Mouse (Mus musculus) cerebellum, adult 2 months (tissue): Measurements from ENCODE around the gene Olfr74. TPM values are rescaled to one million over a fixed set of nuclear protein-coding genes. Genes with fewer than 3 reads are reported as not detected.
"Not testable (repeated sequence)": the region's sequence is repeated elsewhere in the genome, so short reads cannot be mapped to it uniquely, and the experiment has no call there.

Experiments used
- DNase-seq, 2 experiments: peaks; one replicate each; pipeline ENCODE4 v3.0.0; 2021
- H3K27ac ChIP-seq: fragments of 200-500 bp; 2 replicates; pipeline ENCODE4 v1.5.1; 2012; ENCODE audit warnings: low read length, control low read depth, inconsistent platforms; ENCODE audit not compliant: insufficient read depth
- H3K27me3 ChIP-seq: fragments of 200-500 bp; 2 replicates; pipeline ENCODE4 v1.6.1; 2012; ENCODE audit warnings: inconsistent platforms, mild to moderate bottlenecking, low read length, moderate library complexity; ENCODE audit not compliant: control insufficient read depth, insufficient read depth
- H3K4me1 ChIP-seq: fragments of 200-500 bp; 2 replicates; pipeline ENCODE4 v1.6.1; 2011; ENCODE audit warnings: low read length; ENCODE audit not compliant: control insufficient read depth, insufficient read depth
- H3K4me3 ChIP-seq: fragments of 200-500 bp; replicated peaks from 2 replicates; pipeline ENCODE3; 2011; ENCODE audit warnings: mild to moderate bottlenecking, low read depth, low read length, control low read depth; ENCODE audit not compliant: insufficient read depth
- CTCF ChIP-seq: fragments of 200-500 bp; IDR thresholded peaks from 2 replicates; pipeline ENCODE4 v1.5.1; 2011; ENCODE audit warnings: low read depth, mild to moderate bottlenecking, control low read depth, low read length, moderate library complexity, borderline replicate concordance; ENCODE audit not compliant: insufficient read depth
- POLR2A ChIP-seq: fragments of 200-500 bp; IDR thresholded peaks from 2 replicates; pipeline ENCODE4 v1.6.1; 2011; ENCODE audit warnings: low read length, control low read depth, borderline replicate concordance; ENCODE audit not compliant: insufficient read depth
- WGBS: fragments of 180-500 bp; shearing (Covaris S2); methylation state at CpG from one replicate; pipeline ENCODE4 v1.1.7; 2018; 5-methylcytosine and 5-hydroxymethylcytosine counted together
- polyA plus RNA-seq: library from polyadenylated mRNA; depleted of rRNA; stranded (reverse); fragments of >200 nt; gene quantifications from 2 replicates; pipeline ENCODE4 v1.2.3, GENCODE M21; 2012; rRNA removed

Gene Olfr74
- polyA plus RNA-seq, result not detected in 2 replicates

- no peak for TF ChIP-seq CTCF
- TF ChIP-seq POLR2A, result no peak
- no peaks in the 10 kb centered on the region for H3K4me1 ChIP-seq
- no peaks in the 10 kb centered on the region for H3K27me3 ChIP-seq
- no peak for DNase-seq
- H3K27ac ChIP-seq, result no peak within 1 kb of the TSS
- no peak within 1 kb of the TSS for H3K4me3 ChIP-seq
- 71% methylated on average over 3 of the region's 3 CpGs for WGBS
Observed at GRCm38 (mm10) chr2:87974563-87974962, at the start of gene Olfr74. Gene Olfr74 (minus strand): TSS chr2:87974663.

- not testable (repeated sequence) for H3K27me3 ChIP-seq, H3K27ac ChIP-seq, H3K4me3 ChIP-seq, H3K4me1 ChIP-seq, DNase-seq
- 84% methylated on average over 1 of the region's 1 CpGs for WGBS
Observed at GRCm38 (mm10) chr2:88022474-88022873, 48.0 kb upstream of the Olfr74 start, which contains the start of gene Olfr1161. Gene Olfr1161 (plus strand): TSS chr2:88022774.

GRCm38 (mm10) chr2:88007515-88008318 is 33.3 kb upstream of the Olfr74 start, which contains the start of gene Olfr1160:
Gene Olfr1160 (minus strand): TSS chr2:88008268.
- Histone ChIP-seq H3K4me1 (no peaks in the 10 kb centered on the region), H3K27ac (no peak within 1 kb of the TSS), H3K4me3 (no peak within 1 kb of the TSS), H3K27me3 (no peaks in the 10 kb centered on the region)
- no peak for DNase-seq
- TF ChIP-seq POLR2A, result no peak
- no peak for TF ChIP-seq CTCF

- Histone ChIP-seq H3K27me3 (no peaks in the 10 kb centered on the region), H3K27ac (no peak within 1 kb of the TSS), H3K4me1 (no peaks in the 10 kb centered on the region), H3K4me3 (no peak within 1 kb of the TSS)
- TF ChIP-seq CTCF (no peak), POLR2A (no peak)
- DNase-seq, result no peak
Observed at GRCm38 (mm10) chr2:87989813-87990212, 15.3 kb upstream of the Olfr74 start, which contains the start of gene Olfr1158. Gene Olfr1158 (plus strand): TSS chr2:87990113.

- H3K4me3 ChIP-seq, result no peak within 1 kb of the TSS
- WGBS, result 98% methylated on average over 4 of the region's 4 CpGs
Observed at GRCm38 (mm10) chr2:87968199-87968598, 6.3 kb downstream of the Olfr74 start, which contains the start of gene Olfr1157. Gene Olfr1157 (minus strand): TSS chr2:87968299.

GRCm38 (mm10) chr2:87953000-87953399 is 21.5 kb downstream of the Olfr74 start, which contains the start of gene Olfr1156:
Gene Olfr1156 (minus strand): TSS chr2:87953100.
- no peak within 1 kb of the TSS for H3K4me3 ChIP-seq
- H3K27me3 ChIP-seq, result no peaks in the 10 kb centered on the region
- no peaks in the 10 kb centered on the region for H3K4me1 ChIP-seq
- TF ChIP-seq CTCF, result no peak
- TF ChIP-seq POLR2A, result no peak
- DNase-seq, result no peak
- no peak within 1 kb of the TSS for H3K27ac ChIP-seq

More at GRCm38 (mm10) chr2:87968199-87968598, 6.3 kb downstream of the Olfr74 start, which contains the start of gene Olfr1157:
- Histone ChIP-seq H3K27me3 (no peaks in the 10 kb centered on the region), H3K4me1 (no peaks in the 10 kb centered on the region), H3K27ac (no peak within 1 kb of the TSS)
- TF ChIP-seq CTCF, result no peak
- no peak for TF ChIP-seq POLR2A
- DNase-seq, result no peak

- 97% methylated on average over 1 of the region's 1 CpGs for WGBS
- DNase-seq, result no peak
- no peak for TF ChIP-seq CTCF
- Histone ChIP-seq H3K4me1 (no peaks in the 10 kb centered on the region), H3K27me3 (no peaks in the 10 kb centered on the region), H3K4me3 (no peak within 1 kb of the TSS), H3K27ac (no peak within 1 kb of the TSS)
Observed at GRCm38 (mm10) chr2:87945037-87945436, 29.4 kb downstream of the Olfr74 start, which contains the start of gene Olfr1155. Gene Olfr1155 (minus strand): TSS chr2:87945137.

Other genes with a start within 250 kb of the Olfr74 start
- not detected in 2 replicates for gene Olfr1138, start 234.7 kb downstream of the Olfr74 start, polyA plus RNA-seq
- not detected in 2 replicates for gene Olfr1140, start 230.9 kb downstream of the Olfr74 start, polyA plus RNA-seq
- gene Olfr1141, start 220.7 kb downstream of the Olfr74 start, polyA plus RNA-seq, result not detected in 2 replicates
- gene Olfr152, start 195.2 kb downstream of the Olfr74 start, polyA plus RNA-seq, result not detected in 2 replicates
- gene Olfr1143, start 174.1 kb downstream of the Olfr74 start, polyA plus RNA-seq, result not detected in 2 replicates
- not detected in 2 replicates for gene Olfr1145, start 164.8 kb downstream of the Olfr74 start, polyA plus RNA-seq
- gene Olfr1148, start 144.1 kb downstream of the Olfr74 start, polyA plus RNA-seq, result not detected in 2 replicates
- not detected in 2 replicates for gene Olfr1150-ps1, start 130.7 kb downstream of the Olfr74 start, polyA plus RNA-seq
- not detected in 2 replicates for gene Olfr1151, start 118.8 kb downstream of the Olfr74 start, polyA plus RNA-seq
- gene Olfr1152, start 108.2 kb downstream of the Olfr74 start, polyA plus RNA-seq, result not detected in 2 replicates
- gene Olfr1153, start 79.7 kb downstream of the Olfr74 start, polyA plus RNA-seq, result not detected in 2 replicates
- gene Olfr1154, start 69.5 kb downstream of the Olfr74 start, polyA plus RNA-seq, result not detected in 2 replicates
- gene Olfr1155, start 29.5 kb downstream of the Olfr74 start, polyA plus RNA-seq, result not detected in 2 replicates
- gene Olfr1156, start 21.6 kb downstream of the Olfr74 start, polyA plus RNA-seq, result not detected in 2 replicates
- not detected in 2 replicates for gene Olfr1157, start 6.4 kb downstream of the Olfr74 start, polyA plus RNA-seq
- gene Olfr1158, start 15.4 kb upstream of the Olfr74 start, polyA plus RNA-seq, result not detected in 2 replicates
- gene Olfr1160, start 33.6 kb upstream of the Olfr74 start, polyA plus RNA-seq, result not detected in 2 replicates
- gene Olfr1161, start 48.1 kb upstream of the Olfr74 start, polyA plus RNA-seq, result not detected in 2 replicates
- gene Olfr73, start 63.0 kb upstream of the Olfr74 start, polyA plus RNA-seq, result not detected in 2 replicates
- gene Olfr1162, start 76.5 kb upstream of the Olfr74 start, polyA plus RNA-seq, result not detected in 2 replicates
- gene Olfr1163, start 97.2 kb upstream of the Olfr74 start, polyA plus RNA-seq, result not detected in 2 replicates
- not detected in 2 replicates for gene Olfr1164, start 119.3 kb upstream of the Olfr74 start, polyA plus RNA-seq
- gene Olfr1166, start 153.6 kb upstream of the Olfr74 start, polyA plus RNA-seq, result not detected in 2 replicates
- not detected in 2 replicates for gene Olfr1167, start 180.5 kb upstream of the Olfr74 start, polyA plus RNA-seq
- not detected in 2 replicates for gene Olfr1168, start 207.2 kb upstream of the Olfr74 start, polyA plus RNA-seq